Mouse (Mus musculus): Measurements from ENCODE around the gene Klrb1b. TPM values are rescaled to one million over a fixed set of nuclear protein-coding genes. Genes with fewer than 3 reads are reported as not detected.

Gene Klrb1b
- polyA plus RNA-seq, 1 experiment from 2014 or later: not detected

- Histone ChIP-seq H3K4me1 (peaks cover 15% of the 10 kb centered on the region), H3K4me3 (peak overlapping the region; percentile 59), H3K27ac (peak overlapping the region; percentile 91), H3K9me3 (no peaks in the 10 kb centered on the region), H3K4me2 (replicated peaks) (peak overlapping the region; percentile 67), H3K9ac (peak overlapping the region; percentile 85), H3K27me3 (no peaks in the 10 kb centered on the region), H3K36me3 (no peaks in the 10 kb centered on the region)
- ATAC-seq (ENCODE audit: low FRiP score, low read depth): peak; percentile 4
- WGBS: under 1% methylated on average over 17 of the region's 17 CpGs
These were observed 13.2 kb upstream of the Klrb1b start for GRCm38 (mm10) chr6:128839266-128839771.

- peak overlapping the region; percentile 67 for H3K4me2 ChIP-seq (replicated peaks)
- H3K4me3 ChIP-seq: peak overlapping the region; percentile 59
- peak overlapping the region; percentile 85 for H3K9ac ChIP-seq
- peak overlapping the region; percentile 91 for H3K27ac ChIP-seq
- H3K9me3 ChIP-seq: no peaks in the 10 kb centered on the region
- no peaks in the 10 kb centered on the region for H3K27me3 ChIP-seq
- no peaks in the 10 kb centered on the region for H3K36me3 ChIP-seq
- under 1% methylated on average over 49 of the region's 49 CpGs for WGBS
- ATAC-seq (ENCODE audit: low FRiP score, low read depth): peak; percentile 52
- H3K4me1 ChIP-seq: peaks cover 12% of the 10 kb centered on the region
These were observed 12.5 kb upstream of the Klrb1b start for GRCm38 (mm10) chr6:128838342-128839265.

GRCm38 (mm10) chr6:128837454-128838341, 11.6 kb upstream of the Klrb1b start:
- Histone ChIP-seq H3K4me3 (peak overlapping the region; percentile 59), H3K4me2 (replicated peaks) (peak overlapping the region; percentile 67), H3K36me3 (no peaks in the 10 kb centered on the region), H3K9ac (peak overlapping the region; percentile 63), H3K9me3 (no peaks in the 10 kb centered on the region), H3K27ac (peak overlapping the region; percentile 85), H3K27me3 (no peaks in the 10 kb centered on the region), H3K4me1 (peaks cover 12% of the 10 kb centered on the region)
- WGBS: 3% methylated on average over 14 of the region's 14 CpGs
- ATAC-seq (ENCODE audit: low FRiP score, low read depth): peak; percentile 26; the same call in 1 of the 2 replicates

- 0 out of 2 replicates have a peak overlapping the region, but pooled peaks have one; percentile 85 for H3K27ac ChIP-seq
- H3K4me3 ChIP-seq: peak overlapping the region; percentile 59; the same call in 1 of the 2 replicates
- H3K4me2 ChIP-seq (replicated peaks): peak overlapping the region; percentile 67
- no peak for ATAC-seq (ENCODE audit: low FRiP score, low read depth)
- H3K36me3 ChIP-seq: no peaks in the 10 kb centered on the region
- H3K4me1 ChIP-seq: peaks cover 9% of the 10 kb centered on the region
- H3K9ac ChIP-seq: no peak overlapping the region
- H3K9me3 ChIP-seq: no peaks in the 10 kb centered on the region
- no peaks in the 10 kb centered on the region for H3K27me3 ChIP-seq
- 82% methylated on average over 6 of the region's 6 CpGs for WGBS
These were observed 10.8 kb upstream of the Klrb1b start for GRCm38 (mm10) chr6:128836955-128837334.

GRCm38 (mm10) chr6:128836191-128836954, 10.2 kb upstream of the Klrb1b start:
- WGBS: 88% methylated on average over 8 of the region's 8 CpGs
- Histone ChIP-seq H3K27ac (no peak overlapping the region), H3K9me3 (no peaks in the 10 kb centered on the region)

GRCm38 (mm10) chr6:128835571-128835970, 9.4 kb upstream of the Klrb1b start:
- H3K4me2 ChIP-seq (replicated peaks): no peak overlapping the region
- WGBS: 94% methylated on average over 4 of the region's 4 CpGs
- no peaks in the 10 kb centered on the region for H3K27me3 ChIP-seq
- H3K27ac ChIP-seq: no peak overlapping the region
- no peaks in the 10 kb centered on the region for H3K36me3 ChIP-seq
- H3K9me3 ChIP-seq: no peaks in the 10 kb centered on the region
- peaks cover 4% of the 10 kb centered on the region; the same call in 1 of the 2 replicates for H3K4me1 ChIP-seq
- H3K9ac ChIP-seq: no peak overlapping the region
- no peak for ATAC-seq (ENCODE audit: low FRiP score, low read depth)
- no peak overlapping the region for H3K4me3 ChIP-seq

More at GRCm38 (mm10) chr6:128836191-128836954, 10.2 kb upstream of the Klrb1b start:
- H3K36me3 ChIP-seq: no peaks in the 10 kb centered on the region
- H3K27me3 ChIP-seq: no peaks in the 10 kb centered on the region
- H3K4me3 ChIP-seq: no peak overlapping the region
- no peak for ATAC-seq (ENCODE audit: low FRiP score, low read depth)
- no peak overlapping the region for H3K9ac ChIP-seq
- H3K4me2 ChIP-seq (replicated peaks): no peak overlapping the region
- H3K4me1 ChIP-seq: peaks cover 4% of the 10 kb centered on the region; the same call in 1 of the 2 replicates

- ATAC-seq (ENCODE audit: low FRiP score, low read depth): no peak
- no peak overlapping the region for H3K4me2 ChIP-seq (replicated peaks)
- peaks cover 4% of the 10 kb centered on the region; the same call in 1 of the 2 replicates for H3K4me1 ChIP-seq
- no peak overlapping the region for H3K9ac ChIP-seq
- H3K27ac ChIP-seq: no peak overlapping the region
- H3K9me3 ChIP-seq: no peaks in the 10 kb centered on the region
- no peaks in the 10 kb centered on the region for H3K36me3 ChIP-seq
- H3K4me3 ChIP-seq: no peak overlapping the region
- H3K27me3 ChIP-seq: no peaks in the 10 kb centered on the region
- WGBS: 83% methylated on average over 10 of the region's 10 CpGs
These were observed 6.9 kb upstream of the Klrb1b start for GRCm38 (mm10) chr6:128833046-128833445.

GRCm38 (mm10) chr6:128829837-128830236, 3.7 kb upstream of the Klrb1b start:
- H3K4me3 ChIP-seq: no peak overlapping the region

GRCm38 (mm10) chr6:128826781-128827180, 650 bp upstream of the Klrb1b start:
- no peaks in the 10 kb centered on the region for H3K4me1 ChIP-seq
- no peaks in the 10 kb centered on the region for H3K27me3 ChIP-seq
- H3K9ac ChIP-seq: no peak overlapping the region
- ATAC-seq (ENCODE audit: low FRiP score, low read depth): no peak
- no peak overlapping the region for H3K4me3 ChIP-seq
- WGBS: 74% methylated on average over 3 of the region's 3 CpGs
- no peak overlapping the region for H3K4me2 ChIP-seq (replicated peaks)
- H3K27ac ChIP-seq: no peak overlapping the region
- no peaks in the 10 kb centered on the region for H3K36me3 ChIP-seq
- H3K9me3 ChIP-seq: no peaks in the 10 kb centered on the region

More at GRCm38 (mm10) chr6:128829837-128830236, 3.7 kb upstream of the Klrb1b start:
- Histone ChIP-seq H3K9me3 (no peaks in the 10 kb centered on the region), H3K27ac (no peak overlapping the region), H3K9ac (no peak overlapping the region), H3K27me3 (no peaks in the 10 kb centered on the region), H3K36me3 (no peaks in the 10 kb centered on the region), H3K4me1 (no peaks in the 10 kb centered on the region), H3K4me2 (replicated peaks) (no peak overlapping the region)
- no peak for ATAC-seq (ENCODE audit: low FRiP score, low read depth)
- WGBS: 57% methylated on average over 4 of the region's 4 CpGs

- Histone ChIP-seq H3K27ac (no peak overlapping the region), H3K9me3 (no peaks in the 10 kb centered on the region), H3K9ac (no peak overlapping the region), H3K4me1 (no peaks in the 10 kb centered on the region), H3K27me3 (no peaks in the 10 kb centered on the region), H3K36me3 (no peaks in the 10 kb centered on the region), H3K4me3 (no peak overlapping the region), H3K4me2 (replicated peaks) (no peak overlapping the region)
- WGBS: 67% methylated on average over 4 of the region's 4 CpGs
- no peak for ATAC-seq (ENCODE audit: low FRiP score, low read depth)
These were observed 7.9 kb downstream of the Klrb1b start for GRCm38 (mm10) chr6:128818083-128818802.

- WGBS: 90% methylated on average over 5 of the region's 5 CpGs
- no peak overlapping the region for H3K4me3 ChIP-seq
- no peak overlapping the region for H3K27ac ChIP-seq
- no peak overlapping the region for H3K4me2 ChIP-seq (replicated peaks)
- H3K27me3 ChIP-seq: no peaks in the 10 kb centered on the region
- H3K36me3 ChIP-seq: no peaks in the 10 kb centered on the region
- ATAC-seq (ENCODE audit: low FRiP score, low read depth): no peak
- H3K4me1 ChIP-seq: no peaks in the 10 kb centered on the region
- H3K9ac ChIP-seq: no peak overlapping the region
- H3K9me3 ChIP-seq: no peaks in the 10 kb centered on the region; the same call in 1 of the 2 replicates
These were observed 17.6 kb downstream of the Klrb1b start for GRCm38 (mm10) chr6:128808532-128808931.

Measured in limb, embryonic 13.5 days (tissue).